Mouse (Mus musculus) liver (tissue): ENCODE measurements at regions not wholly inside any gene's neighbourhood (a gene's known extent, or its start where the extent isn't known, plus 50 kb on each side); places are given as distances from the start of the nearest gene placed in this dataset.

Source experiments
- DNase-seq: peaks from one replicate; pipeline ENCODE4 v3.0.0-alpha.2; 2020; ENCODE audit warnings: mixed read lengths

- peak; percentile 46 for DNase-seq
Measured at GRCm38 (mm10) chr7:60622271-60623249, 482.5 kb upstream of the Snrpn start.

- peak; percentile 3 for DNase-seq
Measured at GRCm38 (mm10) chr7:60617070-60617674, 477.2 kb upstream of the Snrpn start.
